Mouse (Mus musculus): ENCODE results near the gene Haus5. TPM values are rescaled to one million over a fixed set of nuclear protein-coding genes. Genes with fewer than 3 reads are reported as not detected.

Haus5 gene
- polyA plus RNA-seq, 1 experiment from 2014 or later: 41.2 TPM

- no peak for ATAC-seq (ENCODE audit: insufficient number of reproducible peaks, low FRiP score, low TSS enrichment, low read depth)
- H3K27me3 ChIP-seq: no peaks in the 10 kb centered on the region
- no peak overlapping the region for H3K4me2 ChIP-seq (replicated peaks)
- peaks cover 10% of the 10 kb centered on the region; the same call in 1 of the 2 replicates for H3K4me1 ChIP-seq
- no peaks in the 10 kb centered on the region for H3K36me3 ChIP-seq
- H3K9me3 ChIP-seq (replicated peaks): no peaks in the 10 kb centered on the region
- no peak overlapping the region for H3K27ac ChIP-seq (replicated peaks)
- WGBS: 38% methylated on average over 3 of the region's 3 CpGs
- no peak overlapping the region for H3K4me3 ChIP-seq (replicated peaks)
- no peak overlapping the region for H3K9ac ChIP-seq
These were observed 4.4 kb upstream of the Haus5 start for GRCm38 (mm10) chr7:30669229-30669628.

- Histone ChIP-seq H3K4me3 (replicated peaks) (peak overlapping the region; percentile 79), H3K4me1 (peaks cover 14% of the 10 kb centered on the region; the same call in 1 of the 2 replicates), H3K27ac (replicated peaks) (0 out of 2 replicates have a peak overlapping the region, but pooled peaks have one; percentile 44), H3K4me2 (replicated peaks) (peak overlapping the region; percentile 87), H3K36me3 (peaks cover 21% of the 10 kb centered on the region), H3K9me3 (replicated peaks) (no peaks in the 10 kb centered on the region), H3K9ac (peak overlapping the region; percentile 86), H3K27me3 (no peaks in the 10 kb centered on the region)
- no peak for ATAC-seq (ENCODE audit: insufficient number of reproducible peaks, low FRiP score, low TSS enrichment, low read depth)
- WGBS: 9% methylated on average over 11 of the region's 11 CpGs
These were observed 527 bp upstream of the Haus5 start for GRCm38 (mm10) chr7:30665321-30665720.

GRCm38 (mm10) chr7:30649591-30650540, 14.9 kb downstream of the Haus5 start, which contains the start of gene Rbm42:
TSS of gene Rbm42 (minus strand) at chr7:30650317.
- peaks cover 15% of the 10 kb centered on the region for H3K4me1 ChIP-seq
- H3K4me2 ChIP-seq (replicated peaks): peak within 1 kb of the TSS; percentile 93
- H3K4me3 ChIP-seq (replicated peaks): peak within 1 kb of the TSS; percentile 98
- H3K27ac ChIP-seq (replicated peaks): peak within 1 kb of the TSS; percentile 58; the same call in 1 of the 2 replicates
- H3K9me3 ChIP-seq (replicated peaks): no peaks in the 10 kb centered on the region
- ATAC-seq (ENCODE audit: insufficient number of reproducible peaks, low FRiP score, low TSS enrichment, low read depth): peak; percentile 99
- WGBS: 1% methylated on average over 59 of the region's 59 CpGs
- H3K9ac ChIP-seq: peak within 1 kb of the TSS; percentile 99
- H3K27me3 ChIP-seq: no peaks in the 10 kb centered on the region
- peaks cover 54% of the 10 kb centered on the region for H3K36me3 ChIP-seq

- peaks cover 37% of the 10 kb centered on the region for H3K36me3 ChIP-seq
These were observed 25.7 kb downstream of the Haus5 start for GRCm38 (mm10) chr7:30639083-30639482.

GRCm38 (mm10) chr7:30636395-30636794, 28.4 kb downstream of the Haus5 start:
- Histone ChIP-seq H3K27ac (replicated peaks) (no peak overlapping the region), H3K9me3 (replicated peaks) (no peaks in the 10 kb centered on the region), H3K4me2 (replicated peaks) (no peak overlapping the region), H3K36me3 (peaks cover 10% of the 10 kb centered on the region), H3K27me3 (peaks cover 56% of the 10 kb centered on the region), H3K9ac (no peak overlapping the region), H3K4me3 (replicated peaks) (no peak overlapping the region), H3K4me1 (peaks cover 20% of the 10 kb centered on the region)
- no peak for ATAC-seq (ENCODE audit: insufficient number of reproducible peaks, low FRiP score, low TSS enrichment, low read depth)
- WGBS: 20% methylated on average over 11 of the region's 11 CpGs

More at GRCm38 (mm10) chr7:30639083-30639482, 25.7 kb downstream of the Haus5 start:
- Histone ChIP-seq H3K9me3 (replicated peaks) (no peaks in the 10 kb centered on the region), H3K9ac (no peak overlapping the region), H3K4me3 (replicated peaks) (no peak overlapping the region), H3K4me2 (replicated peaks) (no peak overlapping the region), H3K27me3 (peaks cover 31% of the 10 kb centered on the region), H3K27ac (replicated peaks) (no peak overlapping the region), H3K4me1 (peaks cover 15% of the 10 kb centered on the region)
- WGBS: 16% methylated on average over 4 of the region's 4 CpGs
- no peak for ATAC-seq (ENCODE audit: insufficient number of reproducible peaks, low FRiP score, low TSS enrichment, low read depth)

GRCm38 (mm10) chr7:30635752-30636151, 29.0 kb downstream of the Haus5 start, which contains the start of gene Etv2:
TSS of gene Etv2 (minus strand) at chr7:30635852.
- H3K36me3 ChIP-seq: peaks cover 4% of the 10 kb centered on the region
- peak within 1 kb of the TSS; percentile 7; the same call in 1 of the 2 replicates for H3K4me3 ChIP-seq (replicated peaks)
- H3K9ac ChIP-seq: no peak within 1 kb of the TSS
- H3K9me3 ChIP-seq (replicated peaks): no peaks in the 10 kb centered on the region
- H3K27ac ChIP-seq (replicated peaks): no peak within 1 kb of the TSS
- 4% methylated on average over 5 of the region's 5 CpGs for WGBS
- H3K4me2 ChIP-seq (replicated peaks): peak within 1 kb of the TSS; percentile 23
- ATAC-seq (ENCODE audit: insufficient number of reproducible peaks, low FRiP score, low TSS enrichment, low read depth): no peak
- H3K27me3 ChIP-seq: peaks cover 61% of the 10 kb centered on the region
- H3K4me1 ChIP-seq: peaks cover 20% of the 10 kb centered on the region

GRCm38 (mm10) chr7:30634621-30635020, 30.2 kb downstream of the Haus5 start:
- Histone ChIP-seq H3K4me2 (replicated peaks) (peak overlapping the region; percentile 23), H3K27me3 (peaks cover 65% of the 10 kb centered on the region), H3K4me3 (replicated peaks) (peak overlapping the region; percentile 7; the same call in 1 of the 2 replicates), H3K9ac (no peak overlapping the region), H3K36me3 (no peaks in the 10 kb centered on the region), H3K4me1 (peaks cover 20% of the 10 kb centered on the region), H3K27ac (replicated peaks) (no peak overlapping the region), H3K9me3 (replicated peaks) (no peaks in the 10 kb centered on the region)
- WGBS: under 1% methylated on average over 20 of the region's 20 CpGs
- ATAC-seq (ENCODE audit: insufficient number of reproducible peaks, low FRiP score, low TSS enrichment, low read depth): no peak

GRCm38 (mm10) chr7:30633762-30634412, 30.9 kb downstream of the Haus5 start:
- H3K9ac ChIP-seq: no peak overlapping the region
- no peaks in the 10 kb centered on the region for H3K9me3 ChIP-seq (replicated peaks)
- no peak for ATAC-seq (ENCODE audit: insufficient number of reproducible peaks, low FRiP score, low TSS enrichment, low read depth)
- H3K27ac ChIP-seq (replicated peaks): no peak overlapping the region
- peaks cover 20% of the 10 kb centered on the region for H3K4me1 ChIP-seq
- H3K36me3 ChIP-seq: no peaks in the 10 kb centered on the region
- H3K27me3 ChIP-seq: peaks cover 70% of the 10 kb centered on the region
- no peak overlapping the region for H3K4me2 ChIP-seq (replicated peaks)
- peak overlapping the region; percentile 3; the same call in 1 of the 2 replicates for H3K4me3 ChIP-seq (replicated peaks)
- WGBS: 4% methylated on average over 27 of the region's 27 CpGs

- Histone ChIP-seq H3K27ac (replicated peaks) (no peak overlapping the region), H3K4me2 (replicated peaks) (no peak overlapping the region), H3K36me3 (0 out of 2 replicates have a peak, but pooled peaks cover 6% of the 10 kb centered on the region), H3K27me3 (peaks cover 38% of the 10 kb centered on the region), H3K9me3 (replicated peaks) (no peaks in the 10 kb centered on the region), H3K9ac (no peak overlapping the region), H3K4me3 (replicated peaks) (no peak overlapping the region), H3K4me1 (peaks cover 16% of the 10 kb centered on the region)
- ATAC-seq (ENCODE audit: insufficient number of reproducible peaks, low FRiP score, low TSS enrichment, low read depth): no peak
These were observed 35.8 kb downstream of the Haus5 start for GRCm38 (mm10) chr7:30629013-30629412.

- Histone ChIP-seq H3K4me3 (replicated peaks) (no peak overlapping the region), H3K4me1 (peaks cover 11% of the 10 kb centered on the region), H3K9me3 (replicated peaks) (no peaks in the 10 kb centered on the region), H3K9ac (no peak overlapping the region), H3K4me2 (replicated peaks) (no peak overlapping the region), H3K27ac (replicated peaks) (no peak overlapping the region), H3K27me3 (peaks cover 16% of the 10 kb centered on the region), H3K36me3 (peaks cover 29% of the 10 kb centered on the region)
- ATAC-seq (ENCODE audit: insufficient number of reproducible peaks, low FRiP score, low TSS enrichment, low read depth): no peak
- 79% methylated on average over 5 of the region's 5 CpGs for WGBS
These were observed 38.1 kb downstream of the Haus5 start for GRCm38 (mm10) chr7:30626647-30627046.

All from embryonic facial prominence, embryonic 15.5 days (tissue).